Mouse (Mus musculus) heart, adult 18-20 months (tissue): ENCODE measurements around the gene Selenon. TPM values are rescaled to one million over a fixed set of nuclear protein-coding genes. Genes with fewer than 3 reads are reported as not detected.
A peak's percentile ranks its signal among the peaks of the same experiment; 100 is the strongest.
"Not testable (repeated sequence)": the region's sequence is repeated elsewhere in the genome, so short reads cannot be mapped to it uniquely, and the experiment has no call there.

Source experiments
- DNase-seq, 2 experiments: peaks; one replicate each; pipeline ENCODE4 v3.0.0; 2021 to 2022; ENCODE audit warnings: mixed read lengths in 1 of 2
- microRNA-seq, 2 experiments: library from miRNA; unstranded; fragments of <30 nt; microRNA quantifications; one replicate each; pipeline ENCODE4 v1.2.0; 2022
- total RNA-seq, 2 experiments: library from RNA; stranded (reverse); gene quantifications; 2 replicates each; pipeline ENCODE4 v1.2.3; 2021

Selenon gene
- total RNA-seq, 2 experiments from 2014 or later, result 16.8 to 17.0 TPM

GRCm38 (mm10) chr4:134510396-134510795 lies 41.6 kb downstream of the Selenon start:
- no peak for DNase-seq

GRCm38 (mm10) chr4:134506713-134507112 lies 45.3 kb downstream of the Selenon start:
- DNase-seq, result no peak

DNA sequence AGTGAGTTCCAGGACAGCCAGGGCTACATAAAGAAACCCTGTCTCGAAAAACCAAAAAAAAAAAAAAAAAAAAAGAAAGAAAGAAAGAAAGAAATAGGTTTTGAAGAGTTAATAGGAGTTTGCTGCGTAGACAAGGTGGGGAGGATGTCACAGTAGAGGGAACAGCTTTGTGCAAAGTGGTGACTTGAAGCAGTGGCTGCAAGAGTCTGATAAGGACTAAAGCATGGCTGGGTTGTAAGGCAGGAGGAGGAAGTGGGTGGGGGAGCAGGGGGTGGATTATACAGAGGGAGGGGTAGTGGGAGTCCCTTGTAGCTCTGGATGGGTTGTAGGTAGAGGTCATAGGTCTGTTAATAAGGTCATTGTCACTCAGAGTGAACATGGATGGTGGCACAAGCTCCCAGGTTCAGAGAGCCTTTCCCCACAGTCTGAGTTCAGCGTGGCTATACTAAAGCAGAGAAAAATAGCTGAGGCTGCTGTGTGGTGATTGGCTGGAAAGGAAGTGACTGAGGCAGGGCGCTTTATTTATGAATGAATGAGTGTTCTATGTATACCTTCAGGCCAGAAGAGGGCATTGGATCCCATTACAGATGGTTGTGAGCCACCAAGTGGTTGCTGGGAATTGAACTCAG lies 45.9 kb downstream of the Selenon start:
- no peak for DNase-seq

- no peak for DNase-seq
Observed at GRCm38 (mm10) chr4:134505303-134505789, 46.6 kb downstream of the Selenon start.

DNA sequence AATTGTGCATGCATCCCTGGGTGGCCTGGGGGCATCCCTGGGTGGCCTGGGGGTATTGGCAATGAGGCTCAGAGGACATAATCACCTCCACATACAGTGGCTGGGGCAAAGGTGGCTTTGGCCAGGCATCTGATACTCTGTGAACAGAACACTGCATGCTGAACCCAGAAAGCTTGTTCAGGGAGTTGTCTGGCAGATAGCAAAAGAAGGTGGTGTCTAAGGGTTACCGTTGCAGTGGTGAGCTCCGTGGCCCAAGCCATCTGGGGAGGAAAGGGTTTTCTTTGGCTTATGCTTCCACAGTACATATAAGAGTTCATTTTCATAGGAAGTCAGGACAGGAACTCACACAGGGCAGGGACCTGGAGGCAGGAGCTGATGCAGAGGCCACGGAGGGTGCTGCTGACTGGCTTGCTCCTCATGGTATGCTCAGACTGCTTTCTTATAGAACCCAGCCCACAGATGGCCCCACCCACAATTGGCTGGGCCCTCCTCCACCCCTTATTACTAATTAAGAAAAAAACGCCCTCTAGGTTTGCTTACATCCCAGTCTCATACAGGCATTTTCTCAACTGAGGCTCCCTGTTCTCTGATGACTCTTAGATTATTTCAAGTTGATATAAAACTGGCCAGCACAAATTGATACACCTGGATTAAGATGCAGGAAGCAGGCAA lies 48.1 kb downstream of the Selenon start:
- DNase-seq, result no peak

DNA sequence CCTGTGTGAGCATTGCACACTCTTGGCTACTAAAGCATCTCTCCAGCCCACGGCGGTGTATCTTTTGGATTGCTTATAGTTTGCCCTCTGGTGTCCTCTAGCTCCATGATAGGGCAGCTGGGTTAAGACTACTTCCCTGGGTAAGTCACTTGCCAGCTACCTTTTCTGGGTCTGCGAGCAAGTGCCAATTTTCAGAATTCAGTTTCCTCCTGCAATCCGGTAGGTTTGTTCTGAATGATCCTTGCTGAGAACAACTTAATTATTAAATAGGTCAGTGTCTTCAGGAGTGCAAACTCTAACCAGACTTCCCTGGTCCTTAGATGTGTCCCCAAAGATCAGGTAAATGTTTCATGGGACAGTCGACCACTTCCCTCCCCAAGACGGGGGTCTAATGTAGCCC lies 50.9 kb downstream of the Selenon start:
- no peak for DNase-seq

DNA sequence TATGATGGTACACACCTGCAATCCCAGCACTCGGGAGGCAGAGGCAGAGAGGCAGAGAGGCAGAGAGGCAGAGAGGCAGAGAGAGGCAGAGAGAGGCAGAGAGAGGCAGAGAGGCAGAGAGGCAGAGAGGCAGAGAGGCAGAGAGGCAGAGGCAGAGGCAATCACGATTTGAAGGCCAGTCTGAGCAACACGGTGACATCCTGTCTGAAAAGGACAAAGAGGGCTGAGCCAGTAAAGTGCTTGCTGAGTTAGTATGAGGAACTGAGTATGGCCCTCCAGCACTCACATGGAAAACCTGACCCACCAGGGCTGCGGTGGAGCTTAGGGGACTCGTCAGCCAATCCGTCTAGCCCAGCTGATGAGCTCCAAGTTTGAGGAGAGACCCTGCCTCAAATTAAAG lies 53.0 kb downstream of the Selenon start:
- DNase-seq, result not testable (repeated sequence)

DNA sequence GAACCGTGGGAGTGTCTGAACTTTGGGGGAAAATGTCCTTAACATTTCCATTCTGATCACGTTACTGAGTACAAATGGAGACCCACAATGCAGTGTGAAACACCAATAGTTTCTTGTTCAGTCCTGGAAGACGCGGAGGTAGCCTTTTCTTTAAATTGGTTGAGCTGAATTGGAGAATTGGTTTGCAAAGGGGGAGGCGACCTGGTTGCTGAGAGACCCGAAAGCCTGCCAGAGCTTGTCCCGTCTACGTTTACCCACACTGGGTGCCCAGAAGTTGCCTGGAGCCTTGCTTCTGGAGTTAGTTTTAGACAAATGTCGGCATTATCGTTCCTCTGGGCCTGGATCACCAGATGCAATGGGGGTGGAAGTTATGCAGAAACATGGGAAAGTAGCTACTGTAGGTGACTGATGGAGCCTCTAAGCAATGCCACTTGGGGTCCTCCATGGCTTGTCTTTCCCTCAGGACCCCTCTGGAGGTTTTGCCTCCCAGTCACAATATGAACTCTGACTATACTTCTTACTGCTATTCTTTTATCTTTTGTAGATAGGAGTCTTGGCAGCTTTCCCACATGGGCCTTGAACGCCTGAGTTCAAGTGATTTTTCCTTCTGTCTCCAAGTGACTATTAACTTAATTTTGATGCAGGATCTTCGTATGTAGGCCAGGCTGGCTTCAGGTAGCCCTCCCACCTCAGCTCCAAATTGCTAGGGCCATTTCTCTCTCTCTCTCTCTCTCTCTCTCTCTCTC lies 53.8 kb downstream of the Selenon start:
- no peak for DNase-seq

DNA sequence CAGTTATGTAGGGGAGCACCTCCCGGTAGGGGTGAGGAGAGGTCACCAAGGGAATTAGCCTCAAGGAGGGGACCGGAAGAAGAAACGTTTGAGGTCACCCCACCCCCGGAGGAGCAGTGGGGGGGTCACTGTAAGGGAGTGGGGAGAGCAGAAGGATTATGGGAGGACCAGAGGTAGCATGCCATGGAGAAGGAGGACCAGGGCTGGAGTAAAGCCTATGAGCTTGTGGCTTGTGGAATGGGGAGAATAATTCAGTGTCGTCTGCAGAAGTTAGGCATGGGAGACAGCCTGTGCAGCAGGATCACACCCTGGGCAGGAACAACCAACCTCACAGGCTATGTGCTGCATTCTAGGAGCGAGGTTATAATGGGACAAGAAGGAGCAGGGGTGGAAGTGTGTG lies 54.7 kb downstream of the Selenon start:
- DNase-seq, result no peak

DNA sequence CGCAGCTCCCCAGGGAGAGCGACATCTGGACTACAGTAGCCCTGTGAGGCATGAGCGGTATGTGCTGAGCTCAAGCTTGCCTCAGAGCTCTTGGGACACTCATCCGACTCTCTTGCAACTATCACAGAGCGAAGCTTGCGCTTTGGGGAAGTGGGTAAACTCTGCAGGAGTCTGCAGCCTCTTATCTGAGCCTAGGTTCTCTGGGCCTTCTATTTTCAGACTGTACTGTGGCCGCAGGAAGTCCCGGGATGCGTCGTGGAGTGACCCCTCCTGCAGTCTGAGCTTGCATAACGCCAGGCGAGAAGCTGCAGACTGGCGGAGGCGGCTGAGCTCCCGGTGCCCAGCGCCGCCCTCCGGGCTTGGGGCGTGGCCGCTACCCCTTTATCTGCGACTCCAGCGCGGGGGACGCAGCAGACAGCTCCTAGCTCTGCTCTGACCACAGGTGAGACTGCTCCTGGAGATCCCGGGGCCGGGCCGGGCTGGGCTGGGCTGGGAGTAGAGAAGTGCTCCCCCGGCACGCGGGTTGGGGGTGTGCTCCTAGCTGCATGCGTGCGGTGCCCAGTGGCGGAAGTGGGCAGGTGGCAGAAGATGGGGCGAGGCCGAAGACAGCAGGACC lies 55.3 kb downstream of the Selenon start, which contains the start of gene Paqr7:
TSS of gene Paqr7 (plus strand) at position 103 of the 616 bp plus-strand sequence.
- DNase-seq, result peak; percentile 83 to 88

DNA sequence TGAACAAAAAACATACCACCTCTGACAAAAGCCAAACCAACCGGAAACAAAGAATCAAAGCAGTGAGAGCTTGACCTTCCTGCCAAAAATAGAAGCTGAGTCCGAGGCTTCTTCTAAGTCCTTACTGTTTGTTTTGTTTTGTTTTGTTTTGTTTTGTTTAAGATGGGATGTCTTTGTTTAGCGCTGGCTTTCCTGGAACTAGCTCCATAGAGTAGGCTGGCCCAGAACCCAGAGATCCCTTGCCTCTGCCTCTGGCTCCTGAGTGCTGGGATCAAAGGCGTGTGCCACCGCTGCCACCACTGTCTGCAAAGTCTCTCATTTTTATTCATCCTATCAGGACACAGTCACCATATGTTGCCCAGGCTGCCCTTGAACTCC lies 56.4 kb downstream of the Selenon start:
- no peak for DNase-seq

DNA sequence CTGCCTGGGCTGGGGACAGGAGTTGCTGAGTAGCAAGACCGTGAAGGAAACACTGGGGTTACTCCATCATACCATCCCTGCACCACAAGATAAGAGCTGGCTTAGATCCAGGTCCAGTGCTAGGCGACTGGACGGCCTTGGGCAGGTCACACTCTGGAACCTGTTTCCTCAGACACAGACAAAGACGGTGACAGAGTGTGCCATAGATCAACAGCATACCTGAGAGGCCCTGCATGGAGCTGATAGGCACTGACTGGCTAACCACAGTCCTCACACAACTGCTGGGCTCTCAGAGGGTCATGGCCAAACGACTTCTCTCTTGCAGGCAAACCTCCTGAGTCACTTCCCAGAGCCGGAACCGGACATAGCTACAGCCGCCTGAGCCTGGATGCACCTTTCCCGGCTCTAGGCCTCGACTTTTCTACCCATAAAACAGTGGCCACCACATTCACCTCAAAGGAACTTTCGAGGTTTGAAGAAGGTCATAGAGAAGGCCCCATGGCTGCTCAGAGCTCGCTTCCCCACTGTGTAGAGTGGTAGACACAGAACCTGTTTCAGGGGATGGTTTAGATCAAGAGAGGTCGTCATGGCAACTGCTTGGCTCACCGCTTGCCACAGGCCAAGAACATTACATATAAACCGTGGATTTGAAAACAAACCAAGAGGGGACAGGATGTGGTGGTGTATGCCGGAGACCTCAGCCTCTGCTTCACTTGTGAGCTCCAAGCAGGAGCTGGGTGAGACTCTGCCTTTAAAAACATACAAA lies 57.0 kb downstream of the Selenon start:
- peak in 1 of 2 experiments; percentile 23 for DNase-seq

DNA sequence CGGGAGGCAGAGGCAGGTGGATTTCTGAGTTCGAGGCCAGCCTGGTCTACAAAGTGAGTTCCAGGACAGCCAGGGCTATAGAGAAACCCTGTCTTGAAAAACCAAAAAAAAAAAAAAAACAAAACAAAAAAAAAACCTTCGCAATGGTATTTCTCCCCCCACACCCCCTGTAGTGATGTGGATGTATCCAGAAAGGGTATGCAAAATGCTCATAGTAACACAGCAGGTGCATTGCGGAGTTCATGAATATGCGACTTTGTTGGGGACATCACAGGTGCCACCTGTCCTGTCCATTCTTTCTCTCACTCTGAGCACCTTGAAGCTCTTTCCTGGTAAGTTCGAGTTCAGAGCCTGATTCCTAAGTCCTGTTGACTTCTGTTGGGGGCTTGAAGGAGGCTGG lies 57.8 kb downstream of the Selenon start:
- DNase-seq, result not testable (repeated sequence)

GRCm38 (mm10) chr4:134491716-134492115 lies 60.2 kb downstream of the Selenon start:
- DNase-seq, result no peak

DNA sequence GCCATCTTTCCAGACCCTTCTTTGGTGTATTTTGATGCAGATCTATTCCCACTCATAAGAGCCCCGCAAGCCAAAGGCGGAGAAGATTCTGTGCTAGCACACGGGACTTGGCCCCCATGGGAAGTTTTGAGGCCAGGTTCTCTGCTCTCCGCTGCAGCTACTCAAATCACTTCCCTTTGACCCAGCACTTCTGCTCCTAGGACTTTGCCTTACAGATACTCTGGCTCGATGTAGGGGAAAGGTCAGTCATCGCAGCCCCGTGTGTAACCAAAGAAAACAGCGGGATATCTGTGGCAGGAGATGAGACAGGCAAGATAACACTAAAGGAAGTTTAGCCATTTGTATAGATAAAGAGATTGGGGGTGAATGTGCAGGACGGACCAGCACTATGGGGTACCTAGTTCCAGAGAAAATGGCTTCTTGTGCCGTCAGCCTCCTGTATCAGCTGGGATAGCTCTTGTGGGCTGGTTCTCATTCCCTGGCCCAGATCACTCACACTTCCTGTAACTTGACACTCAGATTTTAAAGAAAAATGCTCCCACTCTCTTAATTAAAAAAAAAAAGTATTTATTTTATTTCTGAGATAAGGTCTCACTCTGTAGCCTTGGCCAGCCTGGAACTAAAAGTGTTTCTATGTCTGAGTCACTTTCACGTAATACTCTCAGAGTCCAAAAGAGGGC lies 61.8 kb downstream of the Selenon start:
- no peak for DNase-seq

- DNase-seq, result no peak
Observed at GRCm38 (mm10) chr4:134488211-134488610, 63.8 kb downstream of the Selenon start.

Small RNAs within 50 kb of the gene (microRNA-seq; reads per million reads assigned to microRNA genes)
- 0 reads per million in 2 experiments for gene Mir6403

Other genes with a start within 250 kb of the Selenon start
- gene Trim63, start 237.0 kb downstream of the Selenon start, total RNA-seq, result 100 to 1,000 TPM; 195 to 199 TPM
- under 1 TPM; 0.30 to 0.72 TPM for gene Slc30a2, start 209.0 kb downstream of the Selenon start, total RNA-seq
- gene Extl1, start 168.3 kb downstream of the Selenon start, total RNA-seq, result 10 to 100 TPM; 19.7 to 19.8 TPM
- gene Pafah2, start 155.8 kb downstream of the Selenon start, total RNA-seq, result 1 to 10 TPM; 6.1 to 7.9 TPM
- gene Stmn1, start 83.8 kb downstream of the Selenon start, total RNA-seq, result 10 to 100 TPM; 21.3 to 24.5 TPM
- gene Paqr7, start 55.5 kb downstream of the Selenon start, total RNA-seq, result 10 to 100 TPM; 15.5 to 15.7 TPM
- under 1 TPM in 1 of 2 experiments, not detected in 1; 0.36 TPM for gene Aunip, start 41.2 kb downstream of the Selenon start, total RNA-seq
- 100 to 1,000 TPM; 184 to 217 TPM for gene Mtfr1l, start 16.8 kb downstream of the Selenon start, total RNA-seq
- 10 to 100 TPM; 26.9 to 28.3 TPM for gene Man1c1, start 152.1 kb upstream of the Selenon start, total RNA-seq
- gene Ldlrap1, start 215.9 kb upstream of the Selenon start, total RNA-seq, result 1 to 10 TPM; 7.7 to 9.8 TPM